Mouse (Mus musculus) MEL (cell line): ENCODE data around the gene Epb41. TPM values are rescaled to one million over a fixed set of nuclear protein-coding genes. Genes with fewer than 3 reads are reported as not detected.
A peak's percentile ranks its signal among the peaks of the same experiment; 100 is the strongest.

Experiments
- DNase-seq: peaks from one replicate; pipeline ENCODE4 v3.0.0; 2011; ENCODE audit warnings: low read depth, low spot score
- H3K27ac ChIP-seq: 2 replicates; pipeline ENCODE4 v1.5.1; 2012; ENCODE audit warnings: low read depth, mild to moderate bottlenecking, control low read depth, low read length, moderate library complexity; ENCODE audit not compliant: control insufficient read depth
- H3K27me3 ChIP-seq, 2 experiments: fragments of 150-350 bp in 1 of 2; sonication (generic) in 1 of 2; 2 replicates each; pipeline ENCODE4 v1.6.1; 2012; ENCODE audit warnings: low read length in 2 of 2, mild to moderate bottlenecking in 2 of 2, improper control_type of control experiment in 1 of 2, moderate library complexity in 1 of 2; ENCODE audit not compliant: insufficient read depth in 2 of 2, control insufficient read depth in 1 of 2
- H3K36me3 ChIP-seq, 2 experiments: 2 replicates each; pipeline ENCODE4 v1.6.1; 2012 to 2014; ENCODE audit warnings: low read length in 2 of 2, improper control_type of control experiment in 1 of 2, inconsistent platforms in 1 of 2, mild to moderate bottlenecking in 1 of 2; ENCODE audit not compliant: insufficient read depth in 2 of 2, control insufficient read depth in 1 of 2
- H3K4me1 ChIP-seq, 2 experiments: fragments of 150-350 bp in 1 of 2; sonication (generic) in 1 of 2; 2 replicates each; pipeline ENCODE4 v1.6.1; 2012; ENCODE audit warnings: low read length in 2 of 2, improper control_type of control experiment in 1 of 2, mild to moderate bottlenecking in 1 of 2; ENCODE audit not compliant: insufficient read depth in 2 of 2, control insufficient read depth in 1 of 2
- H3K4me3 ChIP-seq, 2 experiments: fragments of 150-350 bp in 1 of 2; sonication (generic) in 1 of 2; 2 replicates each; pipeline ENCODE4 v1.5.1; 2012; ENCODE audit warnings: low read depth in 2 of 2, low read length in 2 of 2, mild to moderate bottlenecking in 2 of 2, moderate library complexity in 2 of 2, control low read depth in 1 of 2, improper control_type of control experiment in 1 of 2; ENCODE audit not compliant: control insufficient read depth in 1 of 2, insufficient read depth in 1 of 2
- H3K79me2 ChIP-seq: 2 replicates; pipeline ENCODE4 v1.6.1; 2012; ENCODE audit warnings: mild to moderate bottlenecking, low read length, moderate library complexity; ENCODE audit not compliant: control insufficient read depth, poor library complexity, insufficient read depth
- H3K9ac ChIP-seq: 2 replicates; pipeline ENCODE4 v1.6.1; 2012; ENCODE audit warnings: low read depth, mild to moderate bottlenecking, control low read depth, low read length, moderate library complexity; ENCODE audit not compliant: control insufficient read depth, poor library complexity, severe bottlenecking
- H3K9me3 ChIP-seq: fragments of 150-350 bp; sonication (generic); replicated peaks from 2 replicates; pipeline ENCODE4 v1.6.1; 2012; ENCODE audit warnings: mild to moderate bottlenecking, low read length, improper control_type of control experiment, moderate library complexity; ENCODE audit not compliant: insufficient read depth
- BHLHE40 ChIP-seq: IDR thresholded peaks from 2 replicates; pipeline ENCODE4 v1.6.1; 2012; ENCODE audit warnings: low read depth, mild to moderate bottlenecking, inconsistent platforms, low read length, improper control_type of control experiment, borderline replicate concordance
- CHD1 ChIP-seq: IDR thresholded peaks from 2 replicates; pipeline ENCODE4 v1.6.1; 2012; ENCODE audit warnings: low read depth, mild to moderate bottlenecking, inconsistent platforms, low read length, improper control_type of control experiment
- CTCF ChIP-seq, 3 experiments: IDR thresholded peaks in 2 of 3; conservative IDR thresholded peaks in 1 of 3; 2 replicates each; pipeline ENCODE4 v1.5.1; 2011 to 2012; ENCODE audit warnings: low read length in 3 of 3, low read depth in 2 of 3, mild to moderate bottlenecking in 2 of 3, improper control_type of control experiment in 1 of 3, inconsistent platforms in 1 of 3, mixed read lengths in 1 of 3, moderate library complexity in 1 of 3; ENCODE audit not compliant: control insufficient read depth in 1 of 3, insufficient read depth in 1 of 3, poor library complexity in 1 of 3, severe bottlenecking in 1 of 3
- ELF1 ChIP-seq: IDR thresholded peaks from 2 replicates; pipeline ENCODE4 v1.6.1; 2014; ENCODE audit warnings: low read depth, mild to moderate bottlenecking, inconsistent platforms, low read length, improper control_type of control experiment, moderate library complexity
- EP300 ChIP-seq, 2 experiments: IDR thresholded peaks; 2 replicates each; pipeline ENCODE4 v1.6.1; 2011; ENCODE audit warnings: improper control_type of control experiment in 2 of 2, low read length in 2 of 2, low read depth in 1 of 2, mild to moderate bottlenecking in 1 of 2
- ETS1 ChIP-seq: IDR thresholded peaks from 2 replicates; pipeline ENCODE4 v1.6.1; 2012; ENCODE audit warnings: low read depth, mild to moderate bottlenecking, inconsistent platforms, low read length, improper control_type of control experiment, moderate library complexity
- GATA1 ChIP-seq: IDR thresholded peaks from 2 replicates; pipeline ENCODE4 v1.6.1; 2011; ENCODE audit warnings: low read depth, low read length, improper control_type of control experiment
- JUND ChIP-seq: IDR thresholded peaks from 2 replicates; pipeline ENCODE4 v1.6.1; 2011; ENCODE audit warnings: low read depth, mild to moderate bottlenecking, improper control_type of control experiment, low read length
- MAFK ChIP-seq: IDR thresholded peaks from 2 replicates; pipeline ENCODE4 v1.6.1; 2011; ENCODE audit warnings: low read depth, mild to moderate bottlenecking, low read length, improper control_type of control experiment, borderline replicate concordance
- MXI1 ChIP-seq: IDR thresholded peaks from 2 replicates; pipeline ENCODE4 v1.6.1; 2011; ENCODE audit warnings: mild to moderate bottlenecking, low read depth, low read length, improper control_type of control experiment
- MYB ChIP-seq: IDR thresholded peaks from 2 replicates; pipeline ENCODE4 v1.6.1; 2011; ENCODE audit warnings: mild to moderate bottlenecking, low read depth, low read length, improper control_type of control experiment
- NRF1 ChIP-seq: IDR thresholded peaks from 2 replicates; pipeline ENCODE4 v1.6.1; 2014; ENCODE audit warnings: low read depth, mild to moderate bottlenecking, inconsistent platforms, low read length, improper control_type of control experiment, moderate library complexity; ENCODE audit not compliant: poor library complexity, insufficient read depth, severe bottlenecking
- POLR2A ChIP-seq, 2 experiments: IDR thresholded peaks; 2 replicates each; pipeline ENCODE4 v1.6.1; 2011 to 2012; ENCODE audit warnings: low read length in 2 of 2, mild to moderate bottlenecking in 2 of 2, control low read depth in 1 of 2, improper control_type of control experiment in 1 of 2, low read depth in 1 of 2, moderate library complexity in 1 of 2; ENCODE audit not compliant: control insufficient read depth in 1 of 2, insufficient read depth in 1 of 2, poor library complexity in 1 of 2
- RAD21 ChIP-seq: IDR thresholded peaks from 2 replicates; pipeline ENCODE4 v1.6.1; 2011; ENCODE audit warnings: mild to moderate bottlenecking, low read depth, low read length, improper control_type of control experiment
- SIN3A ChIP-seq: IDR thresholded peaks from 2 replicates; pipeline ENCODE4 v1.6.1; 2012; ENCODE audit warnings: low read length, improper control_type of control experiment, inconsistent platforms
- TAL1 ChIP-seq: IDR thresholded peaks from 2 replicates; pipeline ENCODE4 v1.6.1; 2012; ENCODE audit warnings: mild to moderate bottlenecking, inconsistent platforms, low read length, moderate library complexity, mixed read lengths
- TCF12 ChIP-seq: IDR thresholded peaks from 2 replicates; pipeline ENCODE4 v1.6.1; 2014; ENCODE audit warnings: low read depth, mild to moderate bottlenecking, inconsistent platforms, low read length, improper control_type of control experiment, moderate library complexity
- ZNF384 ChIP-seq: IDR thresholded peaks from 2 replicates; pipeline ENCODE4 v1.6.1; 2012; ENCODE audit warnings: low read depth, mild to moderate bottlenecking, inconsistent platforms, low read length, improper control_type of control experiment
- polyA plus RNA-seq, 2 experiments: library from polyadenylated mRNA; stranded (reverse) in 1 of 2; unstranded in 1 of 2; fragments of >175 nt in 1 of 2; fragments of >200 nt in 1 of 2; gene quantifications; 2 replicates each; pipeline versions ENCODE4 v1.2.1 to v1.2.4; 2012; ENCODE audit warnings: low replicate concordance in 2 of 2, low read depth in 1 of 2; ENCODE audit not compliant: insufficient read length in 2 of 2, insufficient read depth in 1 of 2, missing spikeins in 1 of 2
- total RNA-seq: library from RNA; depleted of rRNA; stranded (reverse); fragments of 300-350 nt; gene quantifications from 2 replicates; pipeline ENCODE4 v1.2.3, GENCODE M21; 2012

Epb41 gene
- total and polyA plus RNA-seq, 3 experiments: 36.5 to 115 (median 44.3) TPM

DNA sequence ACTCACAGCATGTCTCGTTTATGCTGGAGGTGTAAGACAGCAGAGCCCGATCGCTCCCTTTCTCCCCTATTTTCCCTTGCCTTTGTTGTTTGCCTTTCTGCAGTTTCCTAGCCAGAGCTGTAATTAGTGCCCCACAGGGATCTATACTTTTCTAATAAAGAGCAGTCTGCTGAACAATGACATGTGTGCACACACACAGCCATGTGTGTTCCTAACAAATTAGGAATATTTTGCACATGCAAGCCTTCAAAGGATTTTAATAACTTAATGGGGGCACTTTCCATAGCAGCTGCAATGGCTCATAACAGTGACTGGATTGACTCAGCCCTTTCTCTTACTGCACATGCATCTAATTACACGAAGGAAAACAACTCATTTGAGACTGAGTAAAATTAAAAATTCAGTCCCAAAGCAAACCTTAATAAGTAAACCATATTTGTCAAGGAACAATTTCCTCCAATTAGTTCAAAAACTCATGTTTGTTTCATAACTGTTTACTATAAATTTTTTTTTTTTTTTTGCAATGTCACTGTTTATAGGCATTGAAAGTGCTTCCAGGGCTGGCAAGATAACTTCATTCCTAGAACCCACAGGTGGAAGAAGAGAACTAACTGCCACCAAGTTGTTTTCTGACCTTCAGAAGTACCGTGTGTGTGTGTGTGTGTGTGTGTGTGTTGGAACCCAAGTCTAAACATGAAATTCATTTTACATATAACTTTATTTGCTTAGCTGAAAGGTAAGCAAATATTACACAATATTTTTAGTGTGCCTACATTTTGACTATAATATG lies 49.2 kb downstream of the Epb41 start (continued):
- peak; percentile 29; the same call in 1 of the 2 replicates for TF ChIP-seq MXI1
- no peak for TF ChIP-seq CTCF (IDR thresholded peaks at IDR 0.05 in 2 of 3, conservative IDR thresholded peaks at IDR 0.05 in 1 of 3; ENCODE audit: control insufficient read depth in 1 of 3, insufficient read depth in 1 of 3, low read depth in 2 of 3, low read length in 3 of 3, poor library complexity in 1 of 3, severe bottlenecking in 1 of 3)
- peak; percentile 58; the same call in 1 of the 2 replicates for TF ChIP-seq SIN3A
- TF ChIP-seq MAFK: no peak
- TF ChIP-seq TAL1: no peak
- TF ChIP-seq ZNF384: peak; percentile 92
- TF ChIP-seq ELF1: no peak
- TF ChIP-seq BHLHE40: no peak
- no peak for TF ChIP-seq POLR2A (IDR thresholded peaks at IDR 0.05; ENCODE audit: control insufficient read depth in 1 of 2, insufficient read depth in 1 of 2, low read depth in 1 of 2, low read length in 2 of 2, poor library complexity in 1 of 2)

DNA sequence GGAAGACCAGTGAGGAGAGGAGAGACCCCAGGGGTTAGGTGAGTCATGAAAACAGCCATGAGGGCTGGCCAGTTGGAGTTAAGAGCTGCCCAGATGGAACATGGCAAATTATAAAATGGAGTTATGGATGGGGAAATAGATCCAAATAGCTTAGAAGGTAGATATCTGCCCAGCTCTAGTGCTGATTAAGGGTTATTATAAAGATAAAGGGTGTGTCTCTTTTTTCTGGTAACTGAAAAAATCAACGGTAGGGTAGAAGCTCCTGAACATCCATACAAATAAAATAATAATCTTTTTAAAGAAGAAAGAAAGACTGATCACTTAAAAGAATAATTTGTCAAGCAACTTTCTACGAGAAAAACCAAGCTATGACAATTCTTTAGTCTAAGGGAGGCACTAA lies 49.9 kb downstream of the Epb41 start:
- Histone ChIP-seq H3K27ac (peak overlapping the region; percentile 42), H3K36me3 (peaks cover 0 to 43% of the 10 kb centered on the region in 2 experiments), H3K4me1 (peaks cover 23 to 43% of the 10 kb centered on the region in 2 experiments), H3K27me3 (no peaks in the 10 kb centered on the region), H3K9ac (peak overlapping the region; percentile 3; the same call in 1 of the 2 replicates), H3K79me2 (peaks cover 14% of the 10 kb centered on the region), H3K9me3 (no peaks in the 10 kb centered on the region), H3K4me3 (no peak overlapping the region)
- no peak for DNase-seq
- peak; percentile 74 for TF ChIP-seq MYB
- peak; percentile 29; the same call in 1 of the 2 replicates for TF ChIP-seq ETS1
- peak; percentile 53 for TF ChIP-seq GATA1
- no peak for TF ChIP-seq BHLHE40
- peak; percentile 3; the same call in 1 of the 2 replicates for TF ChIP-seq TCF12
- TF ChIP-seq EP300 (IDR thresholded peaks at IDR 0.05; ENCODE audit: low read depth in 1 of 2, low read length in 2 of 2): peak; percentile 54 to 82; a peak in 2 of 4 replicates

DNA sequence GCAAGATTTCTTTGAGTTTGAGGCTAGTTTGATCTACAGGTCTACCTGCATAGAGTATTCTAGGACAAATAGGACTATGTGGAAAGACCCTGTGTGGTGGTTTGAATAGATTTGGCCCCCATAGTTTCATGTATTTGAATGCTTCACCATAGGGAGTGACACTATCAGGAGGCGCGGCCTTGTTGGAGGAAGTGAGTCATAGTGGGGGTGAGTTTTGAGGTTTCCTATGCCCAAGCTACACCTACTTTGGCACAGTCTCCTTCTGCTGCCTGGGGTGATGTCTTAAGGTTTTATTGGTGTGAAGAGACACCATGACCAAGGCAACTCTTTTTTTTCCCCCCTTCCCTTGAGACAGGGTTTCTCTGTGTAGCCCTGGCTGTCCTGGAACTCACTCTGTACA lies 51.3 kb downstream of the Epb41 start:
- Histone ChIP-seq H3K9ac (no peak overlapping the region), H3K79me2 (peaks cover 12% of the 10 kb centered on the region; the same call in 1 of the 2 replicates), H3K36me3 (peaks cover under 1 to 35% of the 10 kb centered on the region in 2 experiments)
- TF ChIP-seq CTCF (IDR thresholded peaks at IDR 0.05 in 2 of 3, conservative IDR thresholded peaks at IDR 0.05 in 1 of 3; ENCODE audit: control insufficient read depth in 1 of 3, insufficient read depth in 1 of 3, low read depth in 2 of 3, low read length in 3 of 3, poor library complexity in 1 of 3, severe bottlenecking in 1 of 3) (no peak), RAD21 (no peak), NRF1 (no peak), CHD1 (no peak), JUND (no peak)
- TF ChIP-seq, all 39 proteins: peak for 0
- peaks cover 19 to 34% of the 10 kb centered on the region in 2 experiments for H3K4me1 ChIP-seq
- H3K4me3 ChIP-seq: no peak overlapping the region
- no peaks in the 10 kb centered on the region for H3K9me3 ChIP-seq
- no peaks in the 10 kb centered on the region for H3K27me3 ChIP-seq
- peak; percentile 63 for DNase-seq
- no peak overlapping the region; the same call in 1 of the 2 replicates for H3K27ac ChIP-seq
